Mouse (Mus musculus) brain, embryonic 14.5 days (tissue): ENCODE data around the gene Cnnm4.

Source experiments
- CTCF ChIP-seq: fragments of 200-500 bp; IDR thresholded peaks from 2 replicates; pipeline ENCODE4 v1.5.1; 2012; ENCODE audit warnings: inconsistent platforms, mild to moderate bottlenecking, moderate library complexity, borderline replicate concordance; ENCODE audit not compliant: insufficient read depth, insufficient read length; ENCODE audit errors: extremely low read depth
- POLR2A ChIP-seq: fragments of 200-500 bp; IDR thresholded peaks from 2 replicates; pipeline ENCODE4 v1.6.1; 2012; ENCODE audit warnings: mild to moderate bottlenecking, inconsistent platforms, borderline replicate concordance; ENCODE audit not compliant: poor library complexity, insufficient read depth, insufficient read length, severe bottlenecking; ENCODE audit errors: extremely low read depth

DNA sequence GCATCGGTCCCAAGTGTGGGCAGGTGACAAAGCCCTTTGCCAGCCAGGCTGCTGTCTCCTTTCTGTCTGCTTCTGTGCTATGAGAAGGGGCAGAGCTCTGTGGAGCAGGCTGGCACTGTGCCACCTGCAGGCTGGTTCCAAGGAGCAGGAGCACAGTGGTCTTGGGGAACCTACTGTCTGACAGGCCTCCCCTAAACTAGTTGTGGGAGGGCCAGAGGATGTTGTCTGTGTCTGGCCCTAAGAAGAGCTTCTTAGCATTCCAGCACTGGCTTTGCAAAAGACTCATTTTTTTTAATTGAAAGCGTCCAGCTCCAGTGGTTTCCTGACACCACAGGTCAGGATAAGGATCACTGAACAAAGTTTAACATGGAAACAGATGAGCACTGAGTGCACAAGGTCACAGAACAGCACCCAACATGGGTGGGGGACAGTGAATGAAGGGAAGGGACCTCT, 6.9 kb downstream of the Cnnm4 start:
- TF ChIP-seq POLR2A (no peak), CTCF (no peak)
